Mouse (Mus musculus): ENCODE measurements around the gene Inafm1.

- TF ChIP-seq CTCF (IDR thresholded peaks at IDR 0.05; ENCODE audit: low read depth): no peak
- TF ChIP-seq EP300 (optimal IDR thresholded peaks at IDR 0.05): no peak
Measured at GRCm38 (mm10) chr7:16310521-16311452, 37.4 kb upstream of the Inafm1 start.
